Mouse (Mus musculus) retina, embryonic 14.5 days (tissue): Measurements from ENCODE around the gene Smim20.

ENCODE experiments used
- DNase-seq: peaks from one replicate; pipeline ENCODE4 v3.0.0-alpha.2; 2015; ENCODE audit warnings: low spot score

Smim20 gene

DNA sequence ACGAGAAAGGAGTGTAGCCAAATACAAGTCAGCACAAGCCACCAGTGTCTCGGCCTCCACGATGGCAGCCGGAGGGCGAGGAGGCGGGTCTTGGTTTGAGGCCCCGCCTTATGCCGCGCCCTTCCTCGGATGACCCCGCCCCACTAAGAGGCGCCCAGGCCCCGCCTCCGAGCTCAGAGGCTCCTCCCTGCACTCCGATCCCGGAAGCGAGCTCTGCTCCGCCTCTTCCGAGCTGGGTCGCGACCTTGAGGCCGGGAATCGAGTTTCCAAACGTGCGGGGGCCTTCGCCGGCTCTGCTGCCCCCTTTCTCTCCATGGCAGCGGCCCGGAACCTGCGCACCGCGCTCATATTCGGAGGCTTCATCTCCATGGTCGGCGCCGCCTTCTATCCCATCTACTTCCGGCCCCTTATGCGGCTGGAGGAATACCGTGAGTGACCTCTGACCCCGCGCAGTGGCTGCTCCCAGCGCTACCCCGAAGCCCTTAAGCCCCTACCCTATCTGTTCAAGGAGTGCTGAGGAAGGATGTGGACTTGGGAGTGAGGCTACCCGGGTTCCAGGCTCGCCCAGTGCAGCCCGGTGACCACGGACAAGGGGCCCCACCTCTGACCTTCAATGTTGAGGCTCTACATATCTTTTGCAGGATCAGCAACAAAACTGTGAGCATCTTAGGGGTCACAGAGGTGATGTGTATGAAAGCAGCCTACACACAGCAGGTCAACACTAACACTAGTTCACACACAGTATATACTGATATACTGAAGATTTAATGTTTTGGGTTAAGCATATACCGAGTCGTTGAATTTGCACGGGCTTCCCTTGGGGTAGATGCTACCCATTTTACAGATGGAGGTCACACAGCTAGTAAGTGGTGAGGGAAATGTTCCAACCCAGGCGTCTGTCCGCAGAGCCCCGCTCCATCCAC, at the start of gene Smim20:
Smim20 (plus strand) TSS at position 153 of the 923 bp plus-strand sequence.
- peak; percentile 94 for DNase-seq

DNA sequence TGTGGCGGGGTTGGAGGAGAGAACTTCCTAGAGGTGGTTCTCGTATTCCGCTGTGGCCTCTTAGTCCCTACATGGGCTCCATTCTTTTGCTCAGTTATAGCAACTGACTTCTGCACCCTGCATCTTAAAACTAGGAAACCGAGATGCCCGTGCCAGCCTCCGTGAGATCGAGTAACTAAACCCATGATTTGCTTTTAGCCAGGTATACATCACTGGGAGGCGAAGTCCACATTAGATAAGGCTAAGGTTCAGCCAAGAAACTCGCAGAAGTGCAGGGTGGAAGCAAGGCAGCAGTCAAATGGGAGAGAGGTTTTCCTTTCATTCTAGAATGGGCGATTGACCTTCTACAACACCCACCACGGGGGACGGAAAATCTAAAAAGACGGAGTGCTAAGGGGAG, 41.4 kb upstream of the Smim20 start:
- no peak for DNase-seq

DNA sequence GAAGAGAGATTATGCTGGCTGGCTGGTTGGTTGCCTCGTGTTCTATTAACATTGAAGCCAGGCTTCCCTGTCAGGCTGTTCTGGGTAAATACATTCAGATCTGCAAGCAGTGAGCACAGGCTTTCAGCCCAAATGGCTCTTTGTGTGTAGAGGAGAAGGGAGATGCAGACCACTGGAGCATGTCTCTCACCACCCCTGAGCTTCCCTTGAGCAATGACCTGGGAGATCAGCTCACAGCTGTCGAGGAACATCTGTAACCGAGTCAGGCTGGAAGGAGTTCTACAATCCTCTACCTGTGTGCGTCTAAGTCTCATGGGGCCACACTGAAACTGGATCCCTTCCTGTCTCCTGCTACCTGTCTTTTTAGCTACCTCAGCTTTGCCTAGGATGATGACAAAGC, 36.3 kb upstream of the Smim20 start:
- DNase-seq: no peak

DNA sequence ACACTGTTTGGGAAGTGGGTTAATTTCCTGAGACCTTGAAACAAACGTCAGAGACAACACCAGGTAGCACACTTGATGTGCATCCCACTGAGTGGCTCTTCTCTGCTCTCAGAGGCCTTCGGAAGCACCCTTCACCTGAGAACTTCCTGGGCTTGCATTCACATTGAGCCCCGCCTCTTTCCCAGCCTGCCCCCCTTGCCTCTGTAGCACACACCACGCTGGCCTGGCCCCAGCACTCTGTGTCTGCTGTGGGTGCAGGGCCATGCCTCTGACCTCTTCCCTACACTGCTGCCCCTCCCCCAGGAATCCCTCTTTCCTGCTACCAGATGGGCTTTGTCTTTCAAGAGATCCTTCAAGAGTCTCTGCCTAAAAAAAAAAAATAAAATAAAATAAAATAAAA, 31.3 kb upstream of the Smim20 start:
- DNase-seq: peak; percentile 43

DNA sequence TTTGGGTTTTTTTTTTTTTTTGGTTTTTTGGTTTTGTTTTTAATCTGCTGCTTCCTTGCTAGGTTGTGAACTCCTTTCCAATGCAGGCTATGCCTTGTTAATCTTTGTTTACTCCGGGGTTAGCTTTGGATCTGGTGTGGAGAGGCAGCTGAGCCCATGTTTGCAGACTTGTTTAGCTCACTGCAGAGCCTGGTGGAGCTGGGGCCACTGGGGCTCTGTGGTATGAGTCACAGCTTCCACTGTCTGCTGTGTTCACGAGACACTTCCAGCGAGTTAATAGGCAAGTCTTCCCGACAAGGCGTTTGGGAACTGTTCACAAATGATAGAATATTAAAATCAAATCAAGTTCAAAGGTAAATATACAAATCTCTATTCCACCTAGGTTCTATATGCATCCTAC, 30.7 kb upstream of the Smim20 start:
- no peak for DNase-seq

DNA sequence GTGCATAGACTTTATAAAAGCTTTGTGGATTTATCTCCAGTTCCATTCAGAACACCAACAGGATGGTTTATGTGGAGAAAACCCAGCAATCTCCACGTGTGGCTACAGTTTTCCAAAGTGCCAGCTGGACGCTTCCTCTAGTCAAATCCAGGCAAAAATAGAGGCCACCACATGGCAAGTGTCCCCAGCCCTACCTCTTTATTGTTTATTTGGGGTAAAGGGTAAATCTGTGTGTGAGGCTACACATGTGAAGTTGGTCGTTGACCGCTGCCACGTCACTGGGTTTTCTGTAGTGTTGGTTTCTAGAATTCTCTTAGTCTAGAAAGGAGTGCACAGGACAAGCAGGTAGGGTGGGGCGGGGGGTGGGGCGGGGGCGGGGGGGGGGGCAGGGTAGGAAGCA, 30.1 kb upstream of the Smim20 start:
- no peak for DNase-seq

DNA sequence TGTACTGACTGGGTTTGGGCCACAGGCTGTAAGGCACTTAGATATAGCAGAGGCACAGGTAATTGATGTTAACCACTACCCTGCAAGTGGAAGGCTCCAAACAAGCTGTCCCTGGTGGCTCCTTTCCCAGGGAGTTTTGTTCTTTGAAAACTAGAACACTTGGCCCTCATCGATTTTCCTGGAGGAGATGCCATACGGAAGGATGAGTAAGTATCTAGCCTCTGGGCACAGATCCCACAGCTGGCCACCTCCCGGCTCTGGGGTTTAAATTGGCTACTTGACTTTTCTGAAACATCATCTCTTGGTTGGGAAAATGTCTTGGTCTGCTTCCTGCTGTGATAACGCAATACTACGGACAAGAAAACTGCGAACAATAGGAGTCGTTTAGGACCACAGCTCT, 28.1 kb upstream of the Smim20 start:
- no peak for DNase-seq

DNA sequence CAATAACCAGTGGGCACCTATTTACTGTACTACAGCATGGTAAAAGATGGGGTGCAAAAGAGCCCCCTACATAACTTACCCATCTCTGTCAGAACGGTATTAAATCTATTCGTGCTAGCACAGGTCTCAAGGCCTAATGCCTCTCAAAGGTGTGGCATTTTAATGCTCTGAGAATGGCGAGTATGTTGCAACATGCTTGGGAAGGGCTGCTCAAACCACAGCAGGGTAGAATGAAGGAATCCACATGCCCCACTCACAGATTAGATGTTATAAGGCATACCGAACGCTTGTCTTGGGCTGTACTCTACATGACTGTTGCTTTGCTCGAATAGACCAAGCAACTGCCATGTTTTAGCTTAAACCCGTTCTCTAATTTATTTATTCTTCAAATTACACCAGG, 27.7 kb upstream of the Smim20 start:
- DNase-seq: no peak

DNA sequence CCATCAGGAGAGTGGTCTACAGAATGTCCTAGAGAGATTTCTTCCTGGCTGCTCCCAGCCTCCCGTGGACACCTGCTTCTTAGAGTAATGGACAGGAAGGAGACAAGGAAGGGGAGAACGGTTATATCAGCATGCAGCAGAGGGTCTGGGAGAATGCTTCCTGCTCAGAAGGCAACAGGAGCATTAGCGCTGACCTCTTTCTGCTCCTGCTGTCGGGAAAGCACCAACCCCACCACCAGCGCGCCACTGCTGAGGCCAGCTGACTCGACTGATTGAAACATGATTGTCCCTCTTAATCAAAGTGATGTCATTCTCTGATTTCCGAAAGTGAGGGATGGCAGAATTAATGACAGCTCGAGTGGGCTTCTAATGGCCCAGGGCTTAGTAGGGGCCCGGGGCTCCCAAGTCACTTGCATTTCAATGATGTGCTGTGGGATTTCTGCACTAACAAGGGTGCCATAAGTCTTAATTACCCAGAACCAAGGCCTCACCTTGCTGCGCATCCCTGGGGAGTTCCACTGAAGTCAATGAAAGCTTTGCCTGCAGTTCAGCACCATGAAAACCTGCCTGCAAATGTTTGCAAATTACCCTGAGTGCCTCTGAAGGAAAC, 26.9 kb upstream of the Smim20 start:
- peak; percentile 51 for DNase-seq

DNA sequence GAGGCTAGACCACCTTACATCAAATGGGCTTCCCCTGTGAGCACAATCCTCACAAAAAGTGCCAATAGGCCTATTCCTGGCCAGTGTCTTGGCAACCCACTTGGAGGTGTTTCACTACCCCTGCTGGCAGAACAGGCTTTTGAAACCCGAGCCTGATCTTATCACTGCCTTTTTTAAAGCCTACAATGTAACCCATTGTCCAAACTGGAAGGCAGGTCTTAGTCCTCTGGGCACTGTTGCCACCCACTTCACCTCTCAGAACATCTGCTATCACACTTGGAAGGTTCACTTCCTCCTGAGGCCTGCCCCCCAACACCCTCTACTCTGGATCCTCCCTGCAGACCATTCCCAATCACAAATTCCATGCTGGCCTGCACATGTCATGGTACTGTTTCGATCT, 25.8 kb upstream of the Smim20 start:
- DNase-seq: no peak

DNA sequence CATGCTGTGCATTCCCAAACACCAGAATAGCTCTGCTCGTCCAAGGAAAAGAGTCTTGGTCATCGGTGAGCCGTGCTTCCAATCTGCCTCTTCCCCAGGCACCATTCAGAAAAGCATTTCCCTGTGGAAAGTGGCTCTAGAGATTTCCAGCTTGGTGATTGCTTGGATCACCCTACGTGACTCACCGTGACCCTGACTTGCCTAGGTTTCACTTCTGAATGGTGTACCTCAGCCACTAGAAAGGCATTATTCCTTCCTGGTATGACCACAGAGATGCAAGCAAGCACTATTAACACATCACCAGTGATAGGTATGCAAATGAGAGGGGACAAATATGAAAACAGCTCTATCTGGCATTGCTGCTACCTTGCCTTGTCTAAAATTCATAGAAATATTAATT, 24.9 kb upstream of the Smim20 start:
- DNase-seq: no peak

DNA sequence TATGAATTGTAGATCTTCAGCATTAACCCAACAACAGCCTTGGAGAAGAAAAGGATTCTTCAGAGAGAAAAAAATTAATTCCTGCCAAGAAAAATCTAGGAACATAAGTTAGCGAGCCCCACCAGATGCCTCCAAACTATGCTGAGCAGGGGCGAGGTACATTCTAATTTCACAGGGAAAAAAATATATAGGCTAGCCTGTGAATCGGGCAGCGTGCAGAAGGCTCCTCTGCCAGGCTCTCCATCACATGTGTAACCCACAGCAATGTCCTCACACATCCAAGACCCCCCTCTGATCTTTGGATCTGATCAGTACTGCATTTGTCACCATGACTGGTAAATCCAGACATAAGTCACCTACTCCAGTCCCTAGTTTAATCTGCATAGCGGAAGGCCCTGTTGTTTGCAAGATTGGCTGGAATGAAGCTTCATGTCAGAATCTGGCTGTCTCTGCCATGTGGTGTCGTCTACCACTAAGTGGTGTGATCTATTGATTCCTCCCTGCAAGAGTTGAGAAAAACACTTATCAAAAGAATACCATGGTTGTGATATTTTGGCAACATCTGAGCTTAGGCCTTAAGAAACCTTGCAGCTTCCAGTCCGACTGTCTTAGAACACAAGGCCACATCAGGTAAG, 23.9 kb upstream of the Smim20 start:
- DNase-seq: no peak

DNA sequence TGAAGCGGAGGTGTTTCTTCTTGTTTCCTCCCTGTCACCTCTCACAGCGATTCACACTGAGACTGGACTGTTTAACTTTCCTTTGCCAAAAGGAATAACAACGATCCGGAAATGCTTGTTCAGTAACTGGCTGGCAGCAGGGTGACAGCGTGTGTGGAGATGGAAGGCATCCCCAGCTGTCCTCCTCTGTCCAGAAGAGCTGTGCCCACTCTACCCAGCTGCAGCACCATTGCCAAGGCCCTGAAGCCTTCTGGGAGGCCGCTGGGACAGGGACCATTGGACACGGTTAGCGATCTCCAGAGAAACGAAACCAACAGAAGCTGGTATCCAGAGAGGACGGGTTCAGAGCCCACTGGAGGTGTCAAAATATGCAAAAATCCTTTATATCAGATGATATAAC, 22.9 kb upstream of the Smim20 start:
- no peak for DNase-seq

DNA sequence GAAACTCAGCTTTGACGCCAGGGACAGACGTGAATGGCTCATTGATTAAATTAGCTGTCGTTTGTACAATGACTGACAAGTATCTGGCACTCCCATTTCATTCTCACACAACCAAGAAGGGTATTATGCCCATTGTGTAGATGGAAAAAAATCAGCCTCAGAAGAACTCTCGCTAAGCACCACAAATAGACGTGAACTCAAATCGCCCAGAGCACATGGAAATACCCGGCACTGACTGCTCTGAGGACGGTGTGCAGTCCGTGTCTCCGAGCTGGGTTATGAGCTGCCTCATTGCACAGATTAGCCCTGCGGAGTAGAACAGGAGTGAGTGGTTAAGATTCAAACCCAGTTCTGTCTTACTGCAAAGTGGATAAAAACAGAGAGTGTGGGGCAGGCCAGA, 18.4 kb upstream of the Smim20 start:
- no peak for DNase-seq

DNA sequence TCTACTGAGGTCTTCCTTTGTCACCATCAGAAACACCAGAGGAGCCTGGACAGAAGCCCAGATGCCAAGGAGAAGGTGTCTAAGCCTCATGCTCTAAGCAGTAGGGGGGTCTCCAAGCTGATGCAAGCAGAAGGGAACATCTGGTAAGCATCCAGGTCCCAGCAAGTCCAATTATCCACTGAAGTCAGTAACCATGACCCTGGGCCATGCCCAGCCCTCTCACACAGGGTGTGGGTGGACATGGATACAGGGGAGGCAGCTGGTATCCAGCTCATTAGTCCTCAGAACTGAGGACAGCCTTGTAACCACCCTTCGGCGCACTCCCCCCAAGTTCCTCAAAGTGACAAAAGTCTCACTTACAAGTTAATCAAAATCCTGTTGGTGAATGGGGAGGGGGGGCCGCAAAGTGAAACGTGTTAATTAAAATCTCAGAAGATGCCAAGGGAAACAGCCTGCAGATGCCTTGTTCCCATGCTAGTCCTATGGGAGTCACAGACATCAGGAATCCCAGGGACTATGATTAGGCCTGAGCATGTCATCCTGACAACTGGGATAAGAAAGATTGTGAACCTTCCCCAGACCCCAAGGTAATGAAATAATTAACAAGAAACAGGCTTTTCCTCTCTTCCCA, 17.3 kb upstream of the Smim20 start:
- DNase-seq: peak; percentile 45

DNA sequence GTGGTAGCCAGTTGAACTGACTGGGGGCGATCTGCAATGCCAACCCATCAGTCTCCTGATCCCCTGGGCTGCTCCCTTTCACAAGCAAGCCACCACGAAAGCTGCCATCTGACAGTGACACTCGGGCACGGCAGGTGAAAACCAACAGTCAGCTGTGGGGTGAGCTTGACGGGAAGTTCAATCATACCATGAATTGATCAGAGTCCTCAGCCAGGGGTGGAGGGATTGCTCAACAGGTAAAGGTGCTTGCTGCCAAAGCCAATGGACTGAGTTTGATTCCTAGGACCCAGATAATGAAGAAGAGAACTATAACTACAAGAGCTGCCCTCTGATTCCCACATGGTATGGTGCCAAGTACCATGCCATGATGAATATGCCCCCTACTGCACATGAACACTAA, 12.7 kb upstream of the Smim20 start:
- no peak for DNase-seq

DNA sequence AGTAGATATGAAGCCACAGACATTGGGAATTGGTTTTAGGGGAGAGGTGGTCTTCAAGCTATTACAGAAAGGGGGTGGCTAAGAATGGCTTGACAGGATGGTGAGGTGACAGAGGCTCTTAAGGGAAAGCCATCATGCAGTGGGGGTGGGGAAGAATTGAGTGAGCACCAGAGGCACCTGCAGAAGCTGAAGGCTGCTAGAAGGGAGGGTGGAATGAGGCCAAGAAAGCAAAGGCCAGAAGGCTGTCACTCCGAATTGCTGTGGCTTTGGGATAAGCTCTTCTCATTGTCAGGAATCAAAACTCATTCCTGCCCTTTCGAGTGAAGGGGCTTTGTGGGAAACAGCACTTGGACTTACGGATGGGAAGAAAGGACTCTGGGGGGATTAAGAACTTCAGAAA, 12.1 kb upstream of the Smim20 start:
- DNase-seq: no peak

DNA sequence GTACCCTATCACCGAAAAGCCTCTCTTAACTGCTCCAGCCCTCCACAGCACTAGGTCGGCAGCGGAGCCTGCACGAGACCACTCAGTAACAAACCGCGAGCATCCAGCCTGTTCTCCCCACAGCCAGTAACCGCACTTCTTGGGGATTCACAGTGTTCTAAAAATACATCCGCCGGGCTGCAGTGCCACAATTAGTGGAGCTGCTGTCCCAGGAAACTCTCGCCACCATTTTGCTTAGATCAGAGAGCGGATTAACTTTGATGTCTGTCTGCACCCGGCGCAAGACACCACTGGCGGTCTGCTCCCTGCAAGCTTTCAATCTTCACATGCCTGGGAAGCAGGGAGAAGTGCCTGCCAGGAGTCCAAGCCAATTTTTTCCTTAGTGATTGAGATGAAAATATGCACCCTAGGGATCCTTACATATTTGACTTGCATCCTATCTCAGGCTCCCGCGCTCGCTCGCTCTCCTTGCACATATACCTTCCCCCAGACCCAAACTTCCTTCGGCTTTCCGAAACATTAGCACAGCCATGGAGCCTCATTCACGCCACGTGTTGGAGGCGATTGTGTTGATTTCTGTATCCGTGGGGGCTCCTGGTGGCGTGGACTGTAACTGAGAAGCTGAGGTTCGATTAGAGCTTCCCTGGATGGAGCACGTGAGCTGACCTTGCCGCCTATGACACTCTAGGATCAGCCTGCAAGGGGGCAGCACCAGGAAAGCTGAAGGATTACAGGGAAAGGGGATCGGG, 8.7 kb upstream of the Smim20 start:
- DNase-seq: peak; percentile 64

DNA sequence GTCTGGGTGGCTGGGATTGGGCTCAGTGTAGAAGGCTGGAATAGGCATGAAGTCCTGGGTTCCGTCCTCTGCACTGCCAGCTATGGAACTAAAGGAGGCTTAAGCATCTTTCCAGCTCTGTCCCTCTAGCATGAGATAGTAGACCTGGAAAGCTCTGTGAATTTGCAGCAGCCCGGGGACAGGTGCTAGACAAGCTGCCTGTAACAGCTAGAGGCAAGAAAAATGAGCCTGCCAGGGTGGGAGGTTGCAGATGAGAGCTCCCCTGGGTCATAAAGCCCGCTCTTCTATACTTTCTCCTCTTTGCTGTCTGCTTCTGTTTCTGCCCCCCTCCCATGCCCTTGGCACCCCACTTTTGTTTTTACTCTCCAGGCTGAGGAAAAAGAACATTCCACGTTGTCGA, 7.0 kb upstream of the Smim20 start:
- no peak for DNase-seq

DNA sequence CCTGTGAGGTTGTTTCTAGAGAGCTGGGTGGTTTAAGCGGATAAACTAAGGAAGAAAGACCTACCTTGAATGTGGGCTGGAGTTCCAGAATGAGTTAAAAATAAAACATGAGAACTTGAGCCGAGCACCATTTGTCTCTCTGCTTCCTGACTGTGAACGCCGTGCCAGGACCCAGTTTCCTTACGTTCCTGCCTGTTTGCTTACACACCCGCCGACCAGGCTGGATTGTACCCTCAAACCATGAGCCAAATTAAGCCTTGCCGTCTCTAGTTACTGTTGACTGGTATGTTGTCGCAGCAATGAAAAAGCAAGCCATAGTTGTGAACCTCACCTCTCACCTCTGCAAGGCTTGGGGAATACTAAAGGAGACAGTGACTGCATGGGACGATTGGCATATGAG, 4.9 kb upstream of the Smim20 start:
- DNase-seq: no peak

DNA sequence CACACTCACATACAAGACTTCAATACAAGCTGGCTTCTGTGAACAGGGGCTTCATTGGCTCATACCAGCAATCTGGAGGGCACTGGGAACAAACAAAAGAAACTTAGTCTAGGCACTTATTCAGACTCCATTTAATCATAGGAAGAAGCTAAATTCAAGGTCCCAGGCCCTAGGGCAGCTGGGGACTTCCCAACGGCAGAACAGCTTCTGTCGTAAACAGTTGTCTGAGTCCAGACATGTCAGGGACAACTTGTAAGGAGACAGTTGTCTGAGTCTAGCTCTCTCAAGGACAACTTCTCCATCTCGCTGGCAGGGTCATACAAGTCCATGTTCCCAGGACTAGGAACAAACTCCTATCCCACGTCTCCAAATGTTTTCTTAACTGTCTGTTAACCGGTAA, 2.8 kb upstream of the Smim20 start:
- no peak for DNase-seq

DNA sequence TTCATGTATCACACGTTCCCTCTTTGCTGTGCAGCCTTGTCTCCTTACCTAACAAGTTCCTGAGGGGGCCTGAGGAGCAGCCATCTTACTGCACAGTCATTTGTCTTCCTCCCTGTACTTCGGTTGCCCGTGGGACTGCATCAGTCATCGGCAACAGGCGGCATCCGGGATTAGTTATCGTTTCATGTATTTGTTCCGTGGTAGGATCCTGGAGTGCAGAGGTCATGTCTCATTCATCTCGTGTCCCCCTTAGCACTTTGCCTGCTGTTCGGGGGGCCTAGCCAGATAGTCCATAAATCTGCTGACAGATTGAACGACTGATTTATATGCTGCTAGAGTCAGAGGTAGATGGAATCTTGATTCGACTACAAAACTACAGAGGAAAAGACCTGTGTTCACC, 1.1 kb upstream of the Smim20 start:
- DNase-seq: no peak
